Mouse (Mus musculus) kidney, adult 2 months (tissue): ENCODE measurements around the gene Hist1h2af.

ENCODE experiments used
- CTCF ChIP-seq: fragments of 200-500 bp; conservative IDR thresholded peaks from 2 replicates; pipeline ENCODE4 v1.5.1; 2011; ENCODE audit warnings: low read depth, mild to moderate bottlenecking, control low read depth, low read length, moderate library complexity, mixed read lengths; ENCODE audit not compliant: insufficient read depth, insufficient read length
- POLR2A ChIP-seq: fragments of 200-500 bp; IDR thresholded peaks from one replicate; pipeline ENCODE4 v1.6.1; 2011; ENCODE audit warnings: low read depth, low read length, control low read depth

DNA sequence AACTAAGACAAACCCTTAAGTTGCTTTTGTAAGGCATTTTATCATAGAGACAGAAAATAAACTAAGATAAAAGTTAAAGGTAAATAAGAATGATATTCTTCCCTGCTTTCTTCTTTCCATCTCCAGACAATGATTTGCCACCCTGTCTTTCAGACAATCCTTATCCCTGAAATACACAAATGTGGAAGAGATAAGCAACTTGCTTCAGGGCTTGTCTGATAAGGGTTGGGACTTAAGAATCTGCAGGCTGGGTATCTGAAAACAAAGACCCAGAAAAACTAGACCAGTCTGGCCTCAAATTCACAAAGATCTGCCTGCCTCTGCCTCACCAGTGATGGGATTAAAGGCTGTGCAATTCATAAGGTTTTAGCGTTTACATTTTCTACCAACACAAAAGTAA, 42.4 kb upstream of the Hist1h2af start:
- TF ChIP-seq CTCF (no peak), POLR2A (no peak)
